Mouse (Mus musculus): ENCODE results near the gene Cpxm1. TPM values are rescaled to one million over a fixed set of nuclear protein-coding genes. Genes with fewer than 3 reads are reported as not detected.
A peak's percentile ranks its signal among the peaks of the same experiment; 100 is the strongest.
"Not testable (repeated sequence)": the region's sequence is repeated elsewhere in the genome, so short reads cannot be mapped to it uniquely, and the experiment has no call there.

The Cpxm1 gene
- total RNA-seq, 2 experiments from 2014 or later: 8.5 to 13.2 TPM

DNA sequence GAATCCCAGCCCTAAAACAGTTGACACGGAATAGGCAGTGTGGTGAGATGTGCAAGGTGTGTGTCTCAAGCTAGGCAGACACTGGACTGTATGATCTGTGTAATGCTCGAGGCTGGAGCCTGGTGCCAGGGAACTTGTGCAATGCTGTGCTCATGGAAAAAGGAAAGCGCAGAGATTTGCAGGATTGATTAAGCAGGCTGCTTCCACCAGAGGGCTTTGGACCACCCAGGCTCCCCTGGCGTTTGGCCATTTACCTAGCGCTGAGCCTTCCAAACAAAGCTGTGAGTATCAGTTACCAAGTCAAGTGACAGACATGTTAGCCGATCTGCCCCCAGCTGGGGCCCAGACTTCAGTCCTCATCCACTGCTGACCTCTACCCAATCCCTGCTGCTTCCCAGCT lies 10.8 kb upstream of the Cpxm1 start:
- no peak for DNase-seq (ENCODE audit: low spot score in 2 of 2)
- intact Hi-C loops (cut with DNase I): no loop called here

DNA sequence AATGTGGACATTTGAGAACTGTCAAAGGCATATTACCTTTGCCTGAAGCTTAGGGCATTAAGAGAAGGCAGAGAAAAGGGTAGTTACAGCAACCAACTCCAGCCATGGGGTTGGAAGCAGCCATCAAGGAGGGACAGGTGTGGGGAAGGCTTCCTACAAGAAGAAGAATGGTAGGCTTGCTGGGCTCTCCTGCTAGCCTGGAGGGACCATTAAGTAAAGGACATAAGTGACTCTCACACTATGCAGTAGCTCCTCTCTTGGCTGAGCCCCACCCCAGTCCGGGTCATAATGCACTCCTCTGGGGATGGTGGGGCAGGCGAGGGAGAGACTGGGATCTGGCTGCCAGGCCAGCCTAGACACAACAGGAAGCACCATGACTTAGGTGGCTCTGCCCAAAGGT lies 8.8 kb upstream of the Cpxm1 start, which contains the start of gene Tmem239:
Gene Tmem239, plus strand, starts transcription at position 301 of the 400 bp plus-strand sequence.
- no peak for DNase-seq (ENCODE audit: low spot score in 2 of 2)
- intact Hi-C loops (cut with DNase I): no loop called here

DNA sequence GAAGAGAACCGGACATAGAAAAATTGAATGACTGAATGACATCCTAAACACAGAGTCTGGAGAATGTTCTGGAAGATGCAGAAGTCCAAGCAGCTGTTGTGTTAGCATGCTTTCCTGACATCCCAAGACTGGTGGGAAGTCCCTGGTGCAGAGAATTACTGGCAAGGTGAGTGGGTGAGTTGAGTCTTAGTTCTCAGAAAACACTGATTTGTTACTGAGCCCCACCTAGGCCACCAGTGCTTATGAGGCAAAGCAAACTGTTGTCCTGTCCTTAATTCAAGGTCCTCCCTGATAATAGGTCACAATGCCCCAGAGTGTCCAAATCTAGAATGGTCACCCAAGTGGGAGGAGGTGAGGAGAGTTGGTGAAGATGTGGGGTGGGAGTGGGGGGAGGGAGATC lies 7.6 kb upstream of the Cpxm1 start, which contains the start of the genes Gm28372 and 1700020A23Rik:
Gene Gm28372, plus strand, starts transcription at position 301 of the 400 bp plus-strand sequence.
Gene 1700020A23Rik, plus strand, starts transcription at position 321 of the 400 bp plus-strand sequence.
- intact Hi-C loops (cut with DNase I): no loop called here
- DNase-seq (ENCODE audit: low spot score in 2 of 2): no peak

DNA sequence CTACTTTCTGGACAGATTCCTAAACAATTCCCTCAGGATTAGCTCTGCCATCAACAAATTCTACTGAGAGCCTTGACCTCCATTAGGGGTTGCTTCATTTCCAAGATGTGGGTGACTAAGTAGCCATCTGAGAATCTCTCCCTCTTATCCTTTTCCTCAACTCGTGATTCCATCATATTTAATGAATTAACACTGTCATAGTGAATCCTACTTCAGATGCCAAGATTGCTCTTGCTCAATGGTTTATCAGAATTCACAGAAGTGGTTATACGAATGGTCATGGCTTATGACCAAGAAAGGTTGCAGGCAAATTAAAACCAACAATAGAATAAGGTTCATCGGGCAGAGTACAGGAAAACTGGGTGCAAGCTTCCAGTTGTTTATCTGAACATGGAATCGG lies 4.5 kb upstream of the Cpxm1 start:
- intact Hi-C loops (cut with DNase I): no loop called here

DNA sequence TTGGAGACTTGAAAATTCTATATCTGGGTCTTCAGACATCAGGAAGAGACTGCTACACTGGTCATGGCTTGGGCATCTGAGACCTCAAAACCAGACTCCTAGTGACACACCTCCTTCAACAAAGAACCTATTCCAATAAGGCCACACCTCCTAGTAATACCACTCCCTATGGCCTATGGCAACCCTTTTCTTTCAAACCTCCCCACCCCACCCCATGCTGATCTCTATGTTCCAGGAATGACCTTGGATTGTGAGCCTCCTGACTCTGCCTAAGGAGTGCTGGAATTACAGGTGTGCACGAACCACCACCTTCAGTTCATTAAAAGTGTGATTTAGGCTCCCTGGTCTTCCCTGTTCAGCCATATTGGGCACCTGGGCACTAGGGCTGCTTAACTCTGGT lies 2.7 kb upstream of the Cpxm1 start:
- intact Hi-C loops (cut with DNase I): no loop called here
- no peak for DNase-seq (ENCODE audit: low spot score in 2 of 2)

More for the DNA sequence above, 4.5 kb upstream of the Cpxm1 start:
- DNase-seq (ENCODE audit: low spot score in 2 of 2): no peak

DNA sequence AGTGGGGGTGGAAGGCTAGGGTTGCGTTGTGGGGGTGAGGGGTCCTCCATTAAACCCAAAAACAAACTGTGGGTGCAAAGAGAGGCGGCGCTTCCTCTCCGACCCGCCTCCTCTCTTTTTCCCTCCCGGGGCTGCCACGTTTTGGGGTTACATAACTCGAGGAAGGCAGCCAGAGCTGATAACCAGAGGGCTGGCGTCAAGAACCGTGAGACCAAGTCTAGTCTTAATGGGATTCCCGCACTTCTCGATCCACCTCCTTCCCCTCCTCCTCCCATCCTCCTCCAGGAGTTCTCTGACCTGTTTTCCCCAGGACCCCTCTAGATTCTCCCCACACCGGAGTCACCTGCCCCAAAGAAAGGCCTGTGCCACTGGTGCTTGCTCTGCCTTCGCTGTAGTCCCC lies 717 bp upstream of the Cpxm1 start:
- no peak for DNase-seq (ENCODE audit: low spot score in 2 of 2)
- intact Hi-C loops (cut with DNase I): no loop called here

DNA sequence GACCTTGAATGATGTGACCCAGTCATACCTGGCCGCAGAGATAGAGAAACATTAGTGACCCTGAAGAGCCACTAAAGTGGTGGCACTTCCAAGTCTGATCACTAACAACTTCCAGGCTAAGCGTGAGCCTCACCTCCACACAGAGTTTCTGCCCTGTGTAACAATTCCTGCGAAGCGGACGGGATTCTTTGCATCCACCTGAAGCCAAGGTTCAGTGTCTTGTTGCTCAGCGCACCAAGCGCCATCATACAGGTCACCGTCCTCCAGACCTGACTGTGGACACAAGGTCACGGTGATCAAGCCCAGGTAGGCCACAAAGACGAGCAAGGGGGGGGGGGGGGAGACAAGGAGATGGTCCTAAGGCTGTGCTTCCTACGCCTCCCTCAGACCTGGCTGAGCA lies 1.7 kb downstream of the Cpxm1 start:
- DNase-seq (ENCODE audit: low spot score in 2 of 2): no peak
- intact Hi-C loops (cut with DNase I): no loop called here

DNA sequence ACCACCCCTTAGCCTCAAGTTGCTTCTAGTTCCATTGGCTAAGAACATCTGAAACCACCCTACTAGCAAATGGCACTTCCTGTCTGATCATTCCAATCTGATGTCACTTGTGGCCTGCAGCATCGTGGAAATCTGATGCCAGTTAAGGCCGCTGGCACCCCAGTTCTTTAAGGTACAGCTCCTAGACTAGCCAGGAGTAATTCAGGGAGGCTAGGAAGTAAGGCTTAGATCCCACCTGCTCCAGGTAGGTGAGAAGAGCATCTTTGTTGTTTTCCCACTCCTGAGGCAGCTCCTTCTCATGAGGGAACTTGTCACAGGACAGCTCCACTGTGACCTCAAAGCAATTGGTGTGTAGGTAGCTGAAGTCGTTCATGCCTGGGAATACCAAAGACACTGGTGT lies 4.5 kb downstream of the Cpxm1 start:
- intact Hi-C loops (cut with DNase I): no loop called here
- no peak for DNase-seq (ENCODE audit: low spot score in 2 of 2)

DNA sequence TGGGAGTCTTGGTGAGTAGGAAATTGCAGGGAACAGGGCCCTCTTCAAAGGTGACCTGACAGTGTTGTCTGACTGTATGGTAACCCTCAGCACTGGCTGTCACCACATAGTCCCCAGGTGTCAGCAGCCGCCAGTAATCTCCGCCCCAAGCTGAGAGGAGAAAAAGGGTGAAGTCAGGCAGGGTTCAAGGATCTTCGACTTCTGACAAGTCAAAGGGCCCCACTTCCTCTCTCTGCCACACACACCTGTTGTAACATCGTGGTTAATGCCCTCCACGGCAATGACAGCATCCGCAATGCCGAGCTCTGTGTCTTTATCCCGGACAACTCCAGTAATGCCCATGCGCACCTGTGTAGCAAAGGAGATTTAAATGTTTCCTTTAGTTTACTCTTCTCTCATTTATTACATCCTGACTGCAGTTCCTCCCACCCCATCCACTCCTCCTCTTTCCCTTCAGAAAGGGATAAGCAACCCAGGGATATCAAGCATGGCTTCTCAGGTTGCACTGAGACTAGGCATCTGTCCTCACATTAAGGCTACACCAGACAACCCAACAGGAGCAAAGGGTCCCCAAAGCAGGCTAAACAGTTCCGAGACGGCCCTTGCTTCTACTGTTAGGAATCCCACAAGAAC lies 6.3 kb downstream of the Cpxm1 start:
- no peak for DNase-seq (ENCODE audit: low spot score in 2 of 2)
- intact Hi-C loops (cut with DNase I): no loop called here

DNA sequence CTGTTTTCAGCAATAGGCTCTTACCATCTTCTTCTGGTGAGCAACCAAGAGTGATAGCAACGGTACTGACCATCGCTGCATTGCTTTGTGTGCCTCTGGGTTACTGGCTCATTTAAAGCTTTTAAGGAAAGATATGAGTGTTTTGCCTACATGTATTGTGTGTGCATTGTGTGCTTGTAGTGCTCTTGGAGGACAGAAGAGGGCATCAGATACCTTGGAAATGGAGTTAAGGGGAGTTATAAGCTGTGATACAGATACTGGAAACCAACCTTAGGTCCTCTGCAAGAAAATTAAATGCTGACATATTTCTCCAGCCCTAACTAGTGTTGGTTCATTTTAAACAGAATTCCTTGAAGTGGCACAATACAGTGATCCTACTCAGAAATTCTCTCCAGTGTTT lies 8.6 kb downstream of the Cpxm1 start:
- no peak for DNase-seq (ENCODE audit: low spot score in 2 of 2)
- intact Hi-C loops (cut with DNase I): no loop called here

DNA sequence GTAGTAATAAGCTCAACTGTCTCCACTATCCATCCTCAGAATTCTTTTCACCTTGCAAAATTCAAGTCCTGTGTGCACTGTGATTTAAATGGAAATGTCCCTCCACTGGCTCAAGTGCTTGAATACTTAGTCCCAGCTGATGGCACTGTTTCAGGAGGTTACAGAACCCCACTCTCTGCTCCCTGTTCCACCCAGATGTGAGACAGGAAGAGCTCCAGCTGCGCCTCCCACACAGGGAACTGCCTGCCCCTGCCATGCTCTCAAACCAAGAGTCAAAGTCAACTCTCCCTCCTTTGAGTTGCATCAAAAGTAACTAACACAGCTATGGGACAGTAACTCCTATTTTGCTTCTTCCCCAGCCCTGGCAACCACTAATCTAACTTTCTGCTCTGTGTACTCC lies 11.2 kb downstream of the Cpxm1 start:
- no peak for DNase-seq (ENCODE audit: low spot score in 2 of 2)
- intact Hi-C loops (cut with DNase I): no loop called here

DNA sequence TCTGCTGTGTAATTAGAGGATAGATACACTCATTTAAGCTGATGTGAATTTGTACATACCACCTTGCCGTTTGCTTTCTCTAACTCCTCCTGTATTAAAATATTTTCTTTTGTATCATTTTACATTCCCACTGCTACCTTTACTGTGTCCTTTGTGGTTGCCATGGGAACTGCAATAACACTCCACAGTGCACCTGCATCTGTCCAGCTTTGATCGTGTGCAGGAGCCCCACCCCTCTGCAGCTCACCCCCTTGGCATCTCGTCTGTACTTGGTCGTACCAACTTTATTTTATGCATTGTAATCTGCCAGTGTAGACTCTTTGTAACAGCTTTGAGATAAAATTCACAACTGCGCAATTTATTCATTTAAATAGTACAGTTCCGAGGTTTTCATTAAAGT lies 13.5 kb downstream of the Cpxm1 start:
- intact Hi-C loops (cut with DNase I): no loop called here
- DNase-seq (ENCODE audit: low spot score in 2 of 2): no peak

DNA sequence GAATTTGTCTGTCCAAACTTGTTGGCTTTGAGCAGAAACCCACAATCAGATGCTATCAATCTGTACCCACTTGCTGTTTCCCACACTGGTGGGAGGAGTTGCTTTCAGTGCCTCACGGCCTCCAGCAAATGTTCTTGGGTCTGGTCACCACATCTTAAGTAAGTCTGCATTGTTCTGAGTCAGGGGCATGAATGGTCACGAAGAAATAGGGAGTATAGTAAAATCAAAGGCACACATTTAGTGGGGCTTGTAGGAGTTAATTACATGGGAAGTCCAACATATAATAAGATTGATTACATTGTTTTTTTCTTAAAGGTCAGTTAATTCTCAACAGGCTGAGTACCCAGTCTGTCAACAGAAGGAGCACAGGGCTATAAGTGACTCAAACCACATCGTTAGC lies 14.2 kb downstream of the Cpxm1 start:
- no peak for DNase-seq (ENCODE audit: low spot score in 2 of 2)
- intact Hi-C loops (cut with DNase I): no loop called here

DNA sequence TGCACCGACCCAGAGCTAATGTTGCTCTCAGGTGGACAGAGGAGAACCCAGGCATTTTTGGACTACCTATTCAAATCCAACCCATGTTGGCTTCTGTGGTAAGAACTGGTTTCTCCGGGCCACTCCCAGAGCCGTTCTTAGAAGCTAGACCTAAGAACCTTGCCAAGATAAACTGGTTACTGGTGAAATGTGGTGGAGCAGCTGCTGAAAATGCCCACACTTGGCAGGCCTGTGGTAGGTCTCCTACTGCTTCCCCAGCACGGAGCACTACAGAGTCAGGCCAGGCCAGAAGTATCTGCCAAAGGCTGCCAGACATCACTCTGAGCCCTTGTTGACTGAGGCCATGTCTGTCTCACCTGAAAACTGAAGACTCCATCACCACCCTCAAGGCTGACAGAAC lies 22.4 kb downstream of the Cpxm1 start:
- intact Hi-C loops (cut with DNase I): no loop called here
- DNase-seq (ENCODE audit: low spot score in 2 of 2): no peak

DNA sequence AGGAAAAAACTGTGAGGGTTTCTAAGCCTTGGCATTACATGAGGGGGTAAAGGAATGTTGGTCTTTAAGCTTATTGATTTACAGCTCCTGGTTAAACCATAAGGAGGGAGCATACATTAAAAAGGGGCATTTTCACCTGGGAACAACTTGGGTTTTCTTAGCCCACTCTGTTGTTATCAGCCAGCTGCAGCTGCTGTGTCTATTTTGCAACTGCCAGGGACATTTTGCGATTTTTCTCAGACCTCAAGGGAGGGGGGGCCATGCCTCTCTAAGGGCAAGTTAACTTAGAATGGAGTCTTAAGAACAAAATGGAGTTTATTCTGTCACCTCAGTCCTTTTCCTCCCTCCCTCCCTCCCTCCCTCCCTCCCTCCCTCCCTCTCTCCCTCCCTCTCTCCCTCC lies 24.3 kb downstream of the Cpxm1 start:
- intact Hi-C loops (cut with DNase I); DNase-seq (ENCODE audit: low spot score in 2 of 2): not testable (repeated sequence)

DNA sequence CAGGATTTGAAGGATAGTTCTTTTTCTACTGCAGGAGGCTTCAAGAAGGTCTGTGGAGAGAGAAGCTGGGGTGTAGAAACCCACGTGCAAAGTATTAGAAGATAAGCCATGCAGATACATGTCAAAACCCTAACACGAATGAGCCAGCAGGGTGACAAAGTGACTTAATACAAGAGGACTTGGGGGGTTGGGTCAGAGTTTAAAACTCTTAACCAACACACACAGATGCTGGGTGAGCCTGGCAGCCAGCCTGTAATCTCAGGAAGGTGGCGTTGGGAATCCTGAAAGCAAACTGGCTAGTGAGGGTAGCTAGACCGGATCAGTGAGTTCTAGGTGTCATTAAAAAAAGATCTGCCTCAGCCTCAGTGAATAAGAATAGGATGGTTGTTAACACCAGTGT lies 30.0 kb downstream of the Cpxm1 start:
- DNase-seq (ENCODE audit: low spot score in 2 of 2): no peak
- intact Hi-C loops (cut with DNase I): no loop called here

DNA sequence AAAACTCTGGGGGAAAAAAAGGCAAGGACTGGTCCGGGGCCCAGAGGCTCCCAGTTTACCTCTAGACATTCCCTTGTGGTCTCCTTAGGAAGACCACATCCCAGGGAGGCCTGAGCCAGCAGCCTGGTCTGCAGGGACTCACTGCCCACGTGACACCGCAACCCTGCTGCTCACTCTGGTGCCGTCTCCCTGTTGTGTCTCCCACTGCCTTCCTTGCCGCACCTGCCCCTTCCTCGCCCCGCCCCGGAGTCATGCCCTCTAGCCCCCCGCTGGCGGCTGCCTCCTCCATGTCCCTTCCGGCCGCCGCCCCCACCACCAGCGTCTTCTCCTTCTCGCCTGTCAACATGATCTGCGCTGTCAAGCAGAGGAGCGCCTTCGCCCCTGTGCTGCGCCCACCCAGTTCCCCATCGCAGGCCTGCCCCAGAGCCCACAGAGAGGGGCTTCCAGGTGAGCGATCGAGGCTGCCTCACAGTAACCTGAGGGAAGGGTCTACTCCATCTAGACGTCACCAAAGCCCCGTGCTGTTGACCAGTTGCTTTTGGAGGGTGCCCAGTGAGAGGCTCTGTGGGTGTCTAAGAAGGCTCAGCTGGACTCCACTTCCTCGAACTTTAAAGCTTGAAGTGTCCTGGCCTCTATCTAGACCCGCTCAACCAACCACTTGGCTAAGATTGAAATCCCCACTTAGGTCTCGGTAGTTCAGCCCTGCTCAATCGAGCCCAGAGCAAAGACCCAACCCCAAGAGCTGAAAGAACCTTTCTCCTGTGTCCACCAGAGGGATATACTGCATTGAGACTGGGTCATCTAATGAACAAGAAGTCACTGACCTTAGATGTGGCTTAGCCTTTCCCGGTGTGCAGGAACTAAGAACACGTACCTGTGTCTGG lies 31.9 kb downstream of the Cpxm1 start:
- intact Hi-C loops (cut with DNase I): no loop called here

DNA sequence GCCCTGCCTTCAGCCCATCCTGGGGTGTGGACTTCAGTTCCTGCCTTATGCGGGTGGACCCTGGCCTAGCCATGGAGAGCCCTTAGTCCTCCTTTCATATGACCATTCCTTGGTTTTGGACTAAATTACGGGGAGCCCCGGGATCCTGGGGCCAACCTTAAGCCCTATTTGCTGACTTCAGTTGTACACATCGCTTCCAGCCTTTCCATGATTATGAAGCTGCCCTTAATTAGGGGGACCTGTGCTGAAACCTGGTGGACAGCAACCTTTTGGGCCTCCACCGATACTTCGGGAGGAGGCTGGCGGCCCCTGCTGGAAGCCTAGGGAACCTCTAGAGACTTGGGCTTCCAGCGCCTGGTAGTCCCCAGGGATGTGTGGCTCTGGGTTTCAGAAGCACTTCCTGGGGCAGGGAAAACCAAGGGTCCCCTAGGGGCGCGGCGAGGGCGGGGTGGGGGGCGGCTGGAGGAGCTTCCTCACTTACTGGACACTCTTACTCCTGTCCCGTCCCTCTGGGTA lies 34.8 kb downstream of the Cpxm1 start:
- intact Hi-C loops (cut with DNase I): loop anchor here (2.0 kb wide), 1 partner anchor 72 kb away; no protein-coding TSS in a partner anchor

More for the DNA sequence above, 31.9 kb downstream of the Cpxm1 start:
- no peak for DNase-seq (ENCODE audit: low spot score in 2 of 2)

DNA sequence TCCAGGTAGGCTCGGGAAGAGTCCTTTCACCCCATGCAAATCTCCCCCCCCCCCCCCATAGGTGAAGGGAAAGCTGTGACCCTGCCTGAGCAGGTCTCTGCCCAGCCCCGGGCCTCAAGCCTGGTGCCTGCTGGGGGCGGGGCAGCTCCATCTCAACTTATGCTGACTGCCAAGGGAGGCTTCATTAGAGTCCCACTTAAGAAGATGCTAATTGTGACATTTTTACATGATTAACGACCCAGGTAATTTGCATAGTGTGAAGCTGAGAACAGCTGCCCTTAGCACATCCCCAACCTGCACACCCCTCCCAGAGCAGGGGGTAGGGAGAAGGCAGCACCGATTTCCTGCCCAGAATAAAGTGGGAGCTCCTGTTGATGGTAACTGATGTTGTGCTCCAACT lies 38.5 kb downstream of the Cpxm1 start:
- intact Hi-C loops (cut with DNase I): no loop called here
- DNase-seq (ENCODE audit: low spot score in 2 of 2): no peak

More for the DNA sequence above, 34.8 kb downstream of the Cpxm1 start:
- peak; percentile 41 to 60 for DNase-seq (ENCODE audit: low spot score in 2 of 2)

DNA sequence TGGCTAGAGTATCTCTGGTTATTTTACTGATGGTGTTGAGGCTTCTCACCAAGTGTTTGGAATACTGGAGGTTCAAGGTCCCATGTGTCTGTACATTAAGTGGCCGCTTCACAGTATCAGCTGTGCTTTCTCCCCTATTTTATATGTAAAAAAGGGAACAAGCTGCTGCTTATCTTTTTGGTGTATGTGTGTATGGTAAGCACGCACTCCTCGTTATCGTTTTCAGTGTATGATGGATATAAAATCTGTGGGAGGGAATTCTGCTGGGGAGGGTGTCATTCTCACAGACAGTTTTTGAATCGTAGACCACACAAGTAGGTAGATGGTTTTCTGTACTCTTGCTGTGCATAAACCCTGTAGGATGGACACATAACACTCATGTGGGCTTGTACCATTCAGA lies 39.8 kb downstream of the Cpxm1 start:
- intact Hi-C loops (cut with DNase I): no loop called here
- no peak for DNase-seq (ENCODE audit: low spot score in 2 of 2)

DNA sequence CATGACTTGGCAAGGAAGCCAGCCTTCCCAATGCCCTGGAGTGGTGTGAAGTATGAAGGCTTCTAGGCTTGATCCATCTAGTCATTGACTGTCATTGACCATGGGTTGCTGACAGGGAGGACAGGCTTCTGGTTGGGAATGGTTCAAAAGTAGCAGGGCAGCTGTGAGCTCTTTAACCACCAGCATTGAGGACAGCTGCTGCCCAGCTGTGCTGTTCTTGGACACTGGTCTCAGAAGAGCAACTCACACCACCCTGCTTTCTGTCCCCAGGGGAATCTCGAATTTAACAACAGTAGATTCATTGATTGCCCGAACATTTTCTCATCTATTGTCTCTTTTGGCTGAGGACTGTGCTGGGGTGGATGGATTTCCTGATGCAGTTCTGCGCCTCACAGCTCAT lies 43.5 kb downstream of the Cpxm1 start:
- no peak for DNase-seq (ENCODE audit: low spot score in 2 of 2)

More for the DNA sequence above, 43.5 kb downstream of the Cpxm1 start:
- intact Hi-C loops (cut with DNase I): no loop called here
